Mouse (Mus musculus): ENCODE measurements around the gene Ipo11. TPM values are rescaled to one million over a fixed set of nuclear protein-coding genes. Genes with fewer than 3 reads are reported as not detected.

The Ipo11 gene
- 47.0 and 60.2 TPM in 2 replicates for total RNA-seq (2014; rRNA removed)
- polyA plus RNA-seq (2015; fragmentation: Nextera tagmentation; extraction: Ambion mirVana) = 30.2 and 33.6 TPM in 2 replicates

GRCm38 (mm10) chr13:106936256-106937137, at the start of gene Ipo11:
TSS of gene Ipo11 (minus strand) at chr13:106936958.
- Histone ChIP-seq H3K27me3 (ENCODE audit: insufficient read depth, low read length) (no peaks in the 10 kb centered on the region), H3K27ac (ENCODE audit: low read depth, low read length) (peak within 1 kb of the TSS; percentile 84), H3K4me1 (ENCODE audit: insufficient read depth, low read length) (no peaks in the 10 kb centered on the region), H3K36me3 (ENCODE audit: insufficient read depth, low read length) (no peaks in the 10 kb centered on the region), H3K9me3 (ENCODE audit: low read length) (no peaks in the 10 kb centered on the region), H3K4me3 (ENCODE audit: low read depth, low read length) (peak within 1 kb of the TSS; percentile 98), H3K4me2 (ENCODE audit: low read depth, low read length, poor library complexity, severe bottlenecking) (peak within 1 kb of the TSS; percentile 70), H3K9ac (replicated peaks; ENCODE audit: low read length, poor library complexity, severe bottlenecking) (peak within 1 kb of the TSS; percentile 81)
- peak; percentile 97 for ATAC-seq (ENCODE audit: low FRiP score)
- TF ChIP-seq CTCF (IDR thresholded peaks at IDR 0.05) = no peak
- WGBS = under 1% methylated on average over 84 of the region's 84 CpGs
- DNase-seq (ENCODE audit: low spot score) = peak; percentile 99

GRCm38 (mm10) chr13:106961496-106961895, 24.7 kb upstream of the Ipo11 start:
- TF ChIP-seq CTCF (IDR thresholded peaks at IDR 0.05) = no peak
- Histone ChIP-seq H3K9ac (replicated peaks; ENCODE audit: low read length, poor library complexity, severe bottlenecking) (no peak overlapping the region), H3K36me3 (ENCODE audit: insufficient read depth, low read length) (peaks cover 29% of the 10 kb centered on the region), H3K27ac (ENCODE audit: low read depth, low read length) (no peak overlapping the region), H3K27me3 (ENCODE audit: insufficient read depth, low read length) (no peaks in the 10 kb centered on the region), H3K4me1 (ENCODE audit: insufficient read depth, low read length) (no peaks in the 10 kb centered on the region), H3K4me2 (ENCODE audit: low read depth, low read length, poor library complexity, severe bottlenecking) (no peak overlapping the region), H3K9me3 (ENCODE audit: low read length) (no peaks in the 10 kb centered on the region), H3K4me3 (ENCODE audit: low read depth, low read length) (no peak overlapping the region)
- ATAC-seq (ENCODE audit: low FRiP score) (no peak), DNase-seq (ENCODE audit: low spot score) (no peak)
- WGBS = 98% methylated on average over 4 of the region's 4 CpGs

GRCm38 (mm10) chr13:106960557-106960956, 23.8 kb upstream of the Ipo11 start:
- DNase-seq (ENCODE audit: low spot score) (no peak), ATAC-seq (ENCODE audit: low FRiP score) (no peak)
- no peaks in the 10 kb centered on the region for H3K27me3 ChIP-seq (ENCODE audit: insufficient read depth, low read length)
- H3K9me3 ChIP-seq (ENCODE audit: low read length) = no peaks in the 10 kb centered on the region
- H3K27ac ChIP-seq (ENCODE audit: low read depth, low read length) = no peak overlapping the region
- H3K4me2 ChIP-seq (ENCODE audit: low read depth, low read length, poor library complexity, severe bottlenecking) = no peak overlapping the region
- no peak for TF ChIP-seq CTCF (IDR thresholded peaks at IDR 0.05)
- H3K36me3 ChIP-seq (ENCODE audit: insufficient read depth, low read length) = peaks cover 33% of the 10 kb centered on the region
- 90% methylated on average over 3 of the region's 3 CpGs for WGBS
- no peaks in the 10 kb centered on the region for H3K4me1 ChIP-seq (ENCODE audit: insufficient read depth, low read length)
- H3K9ac ChIP-seq (replicated peaks; ENCODE audit: low read length, poor library complexity, severe bottlenecking) = no peak overlapping the region
- no peak overlapping the region for H3K4me3 ChIP-seq (ENCODE audit: low read depth, low read length)

- no peak overlapping the region for H3K9ac ChIP-seq (replicated peaks; ENCODE audit: low read length, poor library complexity, severe bottlenecking)
- no peaks in the 10 kb centered on the region for H3K4me1 ChIP-seq (ENCODE audit: insufficient read depth, low read length)
- H3K9me3 ChIP-seq (ENCODE audit: low read length) = no peaks in the 10 kb centered on the region
- no peak for TF ChIP-seq CTCF (IDR thresholded peaks at IDR 0.05)
- ATAC-seq (ENCODE audit: low FRiP score) (no peak), DNase-seq (ENCODE audit: low spot score) (no peak)
- H3K27ac ChIP-seq (ENCODE audit: low read depth, low read length) = no peak overlapping the region
- H3K4me3 ChIP-seq (ENCODE audit: low read depth, low read length) = no peak overlapping the region
- no peak overlapping the region for H3K4me2 ChIP-seq (ENCODE audit: low read depth, low read length, poor library complexity, severe bottlenecking)
- peaks cover 32% of the 10 kb centered on the region for H3K36me3 ChIP-seq (ENCODE audit: insufficient read depth, low read length)
- 93% methylated on average over 3 of the region's 3 CpGs for WGBS
- H3K27me3 ChIP-seq (ENCODE audit: insufficient read depth, low read length) = no peaks in the 10 kb centered on the region
These were observed 21.5 kb upstream of the Ipo11 start for GRCm38 (mm10) chr13:106958286-106958685.

- Histone ChIP-seq H3K36me3 (ENCODE audit: insufficient read depth, low read length) (peaks cover 33% of the 10 kb centered on the region), H3K4me2 (ENCODE audit: low read depth, low read length, poor library complexity, severe bottlenecking) (no peak overlapping the region), H3K27me3 (ENCODE audit: insufficient read depth, low read length) (no peaks in the 10 kb centered on the region), H3K27ac (ENCODE audit: low read depth, low read length) (no peak overlapping the region), H3K9ac (replicated peaks; ENCODE audit: low read length, poor library complexity, severe bottlenecking) (no peak overlapping the region), H3K4me3 (ENCODE audit: low read depth, low read length) (no peak overlapping the region), H3K4me1 (ENCODE audit: insufficient read depth, low read length) (no peaks in the 10 kb centered on the region), H3K9me3 (ENCODE audit: low read length) (no peaks in the 10 kb centered on the region)
- ATAC-seq (ENCODE audit: low FRiP score) (no peak), DNase-seq (ENCODE audit: low spot score) (no peak)
- TF ChIP-seq CTCF (IDR thresholded peaks at IDR 0.05) = no peak
- WGBS = 85% methylated on average over 4 of the region's 4 CpGs
These were observed 20.8 kb upstream of the Ipo11 start for GRCm38 (mm10) chr13:106957554-106957953.

DNA sequence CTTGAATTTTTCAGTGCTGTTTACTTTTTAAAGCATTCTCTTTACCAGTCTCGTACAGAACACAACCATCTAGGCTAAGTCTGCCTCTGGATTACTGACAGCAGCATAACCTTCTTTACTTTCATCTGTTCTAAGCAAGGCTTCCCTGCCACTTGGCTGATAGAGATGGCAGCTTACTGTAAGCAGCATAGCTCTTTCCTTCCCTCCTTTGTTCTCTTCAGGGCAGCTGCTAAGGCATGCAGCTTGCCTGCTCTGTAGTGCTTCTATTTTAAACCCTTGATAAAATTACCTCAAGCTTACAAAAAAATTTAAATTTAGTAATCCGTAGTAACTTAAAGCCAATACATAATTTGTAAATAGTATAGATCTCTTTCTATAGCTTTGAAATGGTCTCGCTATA, 18.1 kb upstream of the Ipo11 start:
- DNase-seq (ENCODE audit: low spot score) (no peak), ATAC-seq (ENCODE audit: low FRiP score) (no peak)
- Histone ChIP-seq H3K4me1 (ENCODE audit: insufficient read depth, low read length) (no peaks in the 10 kb centered on the region), H3K4me2 (ENCODE audit: low read depth, low read length, poor library complexity, severe bottlenecking) (no peak overlapping the region), H3K27ac (ENCODE audit: low read depth, low read length) (no peak overlapping the region), H3K9ac (replicated peaks; ENCODE audit: low read length, poor library complexity, severe bottlenecking) (no peak overlapping the region), H3K4me3 (ENCODE audit: low read depth, low read length) (no peak overlapping the region), H3K36me3 (ENCODE audit: insufficient read depth, low read length) (peaks cover 33% of the 10 kb centered on the region; the same call in 1 of the 2 replicates), H3K27me3 (ENCODE audit: insufficient read depth, low read length) (no peaks in the 10 kb centered on the region), H3K9me3 (ENCODE audit: low read length) (no peaks in the 10 kb centered on the region)
- TF ChIP-seq CTCF (IDR thresholded peaks at IDR 0.05) = no peak
- 91% methylated on average over 3 of the region's 3 CpGs for WGBS
